Mouse (Mus musculus) MEL (cell line): ENCODE measurements at regions not wholly inside any gene's neighbourhood (a gene's known extent, or its start where the extent isn't known, plus 50 kb on each side); places are given as distances from the start of the nearest gene placed in this dataset.

ENCODE experiments used
- DNase-seq: peaks from one replicate; pipeline ENCODE4 v3.0.0; 2011; ENCODE audit warnings: low read depth, low spot score
- H3K27ac ChIP-seq: 2 replicates; pipeline ENCODE4 v1.5.1; 2012; ENCODE audit warnings: low read depth, mild to moderate bottlenecking, control low read depth, low read length, moderate library complexity; ENCODE audit not compliant: control insufficient read depth
- H3K27me3 ChIP-seq, 2 experiments: fragments of 150-350 bp in 1 of 2; sonication (generic) in 1 of 2; 2 replicates each; pipeline ENCODE4 v1.6.1; 2012; ENCODE audit warnings: low read length in 2 of 2, mild to moderate bottlenecking in 2 of 2, improper control_type of control experiment in 1 of 2, moderate library complexity in 1 of 2; ENCODE audit not compliant: insufficient read depth in 2 of 2, control insufficient read depth in 1 of 2
- H3K36me3 ChIP-seq, 2 experiments: 2 replicates each; pipeline ENCODE4 v1.6.1; 2012 to 2014; ENCODE audit warnings: low read length in 2 of 2, improper control_type of control experiment in 1 of 2, inconsistent platforms in 1 of 2, mild to moderate bottlenecking in 1 of 2; ENCODE audit not compliant: insufficient read depth in 2 of 2, control insufficient read depth in 1 of 2
- H3K4me1 ChIP-seq, 2 experiments: fragments of 150-350 bp in 1 of 2; sonication (generic) in 1 of 2; 2 replicates each; pipeline ENCODE4 v1.6.1; 2012; ENCODE audit warnings: low read length in 2 of 2, improper control_type of control experiment in 1 of 2, mild to moderate bottlenecking in 1 of 2; ENCODE audit not compliant: insufficient read depth in 2 of 2, control insufficient read depth in 1 of 2
- H3K4me3 ChIP-seq, 2 experiments: fragments of 150-350 bp in 1 of 2; sonication (generic) in 1 of 2; 2 replicates each; pipeline ENCODE4 v1.5.1; 2012; ENCODE audit warnings: low read depth in 2 of 2, low read length in 2 of 2, mild to moderate bottlenecking in 2 of 2, moderate library complexity in 2 of 2, control low read depth in 1 of 2, improper control_type of control experiment in 1 of 2; ENCODE audit not compliant: control insufficient read depth in 1 of 2, insufficient read depth in 1 of 2
- H3K79me2 ChIP-seq: 2 replicates; pipeline ENCODE4 v1.6.1; 2012; ENCODE audit warnings: mild to moderate bottlenecking, low read length, moderate library complexity; ENCODE audit not compliant: control insufficient read depth, poor library complexity, insufficient read depth
- H3K9ac ChIP-seq: 2 replicates; pipeline ENCODE4 v1.6.1; 2012; ENCODE audit warnings: low read depth, mild to moderate bottlenecking, control low read depth, low read length, moderate library complexity; ENCODE audit not compliant: control insufficient read depth, poor library complexity, severe bottlenecking
- H3K9me3 ChIP-seq: fragments of 150-350 bp; sonication (generic); replicated peaks from 2 replicates; pipeline ENCODE4 v1.6.1; 2012; ENCODE audit warnings: mild to moderate bottlenecking, low read length, improper control_type of control experiment, moderate library complexity; ENCODE audit not compliant: insufficient read depth
- CTCF ChIP-seq, 3 experiments: IDR thresholded peaks in 2 of 3; conservative IDR thresholded peaks in 1 of 3; 2 replicates each; pipeline ENCODE4 v1.5.1; 2011 to 2012; ENCODE audit warnings: low read length in 3 of 3, low read depth in 2 of 3, mild to moderate bottlenecking in 2 of 3, improper control_type of control experiment in 1 of 3, inconsistent platforms in 1 of 3, mixed read lengths in 1 of 3, moderate library complexity in 1 of 3; ENCODE audit not compliant: control insufficient read depth in 1 of 3, insufficient read depth in 1 of 3, poor library complexity in 1 of 3, severe bottlenecking in 1 of 3
- E2F4 ChIP-seq: IDR thresholded peaks from 2 replicates; pipeline ENCODE4 v1.6.1; 2011; ENCODE audit warnings: low read depth, low read length, improper control_type of control experiment, borderline replicate concordance
- ELF1 ChIP-seq: IDR thresholded peaks from 2 replicates; pipeline ENCODE4 v1.6.1; 2014; ENCODE audit warnings: low read depth, mild to moderate bottlenecking, inconsistent platforms, low read length, improper control_type of control experiment, moderate library complexity
- EP300 ChIP-seq, 2 experiments: IDR thresholded peaks; 2 replicates each; pipeline ENCODE4 v1.6.1; 2011; ENCODE audit warnings: improper control_type of control experiment in 2 of 2, low read length in 2 of 2, low read depth in 1 of 2, mild to moderate bottlenecking in 1 of 2
- ETS1 ChIP-seq: IDR thresholded peaks from 2 replicates; pipeline ENCODE4 v1.6.1; 2012; ENCODE audit warnings: low read depth, mild to moderate bottlenecking, inconsistent platforms, low read length, improper control_type of control experiment, moderate library complexity
- GABPA ChIP-seq: IDR thresholded peaks from 2 replicates; pipeline ENCODE4 v1.6.1; 2012; ENCODE audit warnings: low read depth, mild to moderate bottlenecking, inconsistent platforms, low read length, improper control_type of control experiment, moderate library complexity
- HCFC1 ChIP-seq: IDR thresholded peaks from 2 replicates; pipeline ENCODE4 v1.6.1; 2012; ENCODE audit warnings: low read depth, mild to moderate bottlenecking, inconsistent platforms, low read length, improper control_type of control experiment, moderate library complexity
- MAFK ChIP-seq: IDR thresholded peaks from 2 replicates; pipeline ENCODE4 v1.6.1; 2011; ENCODE audit warnings: low read depth, mild to moderate bottlenecking, low read length, improper control_type of control experiment, borderline replicate concordance
- MEF2A ChIP-seq: IDR thresholded peaks from 2 replicates; pipeline ENCODE4 v1.6.1; 2014; ENCODE audit warnings: low read depth, mild to moderate bottlenecking, inconsistent platforms, low read length, improper control_type of control experiment; ENCODE audit not compliant: poor library complexity, insufficient replicate concordance, severe bottlenecking; ENCODE audit errors: extremely low read depth
- MXI1 ChIP-seq: IDR thresholded peaks from 2 replicates; pipeline ENCODE4 v1.6.1; 2011; ENCODE audit warnings: mild to moderate bottlenecking, low read depth, low read length, improper control_type of control experiment
- MYB ChIP-seq: IDR thresholded peaks from 2 replicates; pipeline ENCODE4 v1.6.1; 2011; ENCODE audit warnings: mild to moderate bottlenecking, low read depth, low read length, improper control_type of control experiment
- NELFE ChIP-seq: IDR thresholded peaks from 2 replicates; pipeline ENCODE4 v1.6.1; 2011; ENCODE audit warnings: low read depth, low read length, improper control_type of control experiment
- POLR2AphosphoS2 ChIP-seq: IDR thresholded peaks from 2 replicates; pipeline ENCODE4 v1.6.1; 2011; ENCODE audit warnings: low read length, improper control_type of control experiment
- POLR2AphosphoS5 ChIP-seq: IDR thresholded peaks from 2 replicates; pipeline ENCODE4 v1.6.1; 2012; ENCODE audit warnings: low read depth, borderline replicate concordance, mild to moderate bottlenecking, inconsistent platforms, low read length, moderate library complexity, mixed read lengths
- RAD21 ChIP-seq: IDR thresholded peaks from 2 replicates; pipeline ENCODE4 v1.6.1; 2011; ENCODE audit warnings: mild to moderate bottlenecking, low read depth, low read length, improper control_type of control experiment
- TAL1 ChIP-seq: IDR thresholded peaks from 2 replicates; pipeline ENCODE4 v1.6.1; 2012; ENCODE audit warnings: mild to moderate bottlenecking, inconsistent platforms, low read length, moderate library complexity, mixed read lengths
- TBP ChIP-seq: IDR thresholded peaks from 2 replicates; pipeline ENCODE4 v1.8.0; 2011; ENCODE audit warnings: low read depth, low read length, improper control_type of control experiment
- TCF12 ChIP-seq: IDR thresholded peaks from 2 replicates; pipeline ENCODE4 v1.6.1; 2014; ENCODE audit warnings: low read depth, mild to moderate bottlenecking, inconsistent platforms, low read length, improper control_type of control experiment, moderate library complexity
- USF1 ChIP-seq: IDR thresholded peaks from 2 replicates; pipeline ENCODE4 v1.6.1; 2014; ENCODE audit warnings: low read depth, mild to moderate bottlenecking, inconsistent platforms, low read length, improper control_type of control experiment, moderate library complexity
- ZC3H11A ChIP-seq: IDR thresholded peaks from 2 replicates; pipeline ENCODE4 v1.6.1; 2012; ENCODE audit warnings: low read depth, mild to moderate bottlenecking, inconsistent platforms, low read length, improper control_type of control experiment
- ZMIZ1 ChIP-seq: IDR thresholded peaks from 2 replicates; pipeline ENCODE4 v1.6.1; 2012; ENCODE audit warnings: low read depth, mild to moderate bottlenecking, inconsistent platforms, low read length, improper control_type of control experiment, moderate library complexity
- ZNF384 ChIP-seq: IDR thresholded peaks from 2 replicates; pipeline ENCODE4 v1.6.1; 2012; ENCODE audit warnings: low read depth, mild to moderate bottlenecking, inconsistent platforms, low read length, improper control_type of control experiment

- Histone ChIP-seq H3K4me3 (no peak overlapping the region), H3K27ac (no peak overlapping the region), H3K4me1 (no peaks in the 10 kb centered on the region), H3K9ac (no peak overlapping the region), H3K79me2 (no peaks in the 10 kb centered on the region), H3K9me3 (no peaks in the 10 kb centered on the region), H3K36me3 (no peaks in the 10 kb centered on the region), H3K27me3 (no peaks in the 10 kb centered on the region)
- no peak for DNase-seq
- TF ChIP-seq POLR2AphosphoS5 (no peak), ZMIZ1 (no peak)
These were observed 400.0 kb downstream of the Rfpl4b start for GRCm38 (mm10) chr10:38421541-38421940.

- no peak for DNase-seq
- TF ChIP-seq MAFK: no peak
- TF ChIP-seq ELF1: no peak
- TF ChIP-seq NELFE: no peak
- no peak for TF ChIP-seq ZNF384
- TF ChIP-seq TBP: no peak
- no peak for TF ChIP-seq CTCF (IDR thresholded peaks at IDR 0.05 in 2 of 3, conservative IDR thresholded peaks at IDR 0.05 in 1 of 3; ENCODE audit: control insufficient read depth in 1 of 3, insufficient read depth in 1 of 3, low read depth in 2 of 3, low read length in 3 of 3, poor library complexity in 1 of 3, severe bottlenecking in 1 of 3)
- TF ChIP-seq ETS1: no peak
- no peak for TF ChIP-seq GABPA
- no peak for TF ChIP-seq EP300 (IDR thresholded peaks at IDR 0.05; ENCODE audit: low read depth in 1 of 2, low read length in 2 of 2)
- TF ChIP-seq TAL1: no peak
- TF ChIP-seq POLR2AphosphoS2: no peak
- no peak for TF ChIP-seq MEF2A
- no peak for TF ChIP-seq TCF12
- no peak for TF ChIP-seq MYB
- Histone ChIP-seq H3K9me3 (no peaks in the 10 kb centered on the region), H3K27ac (no peak overlapping the region), H3K4me1 (no peaks in the 10 kb centered on the region), H3K36me3 (no peaks in the 10 kb centered on the region), H3K9ac (no peak overlapping the region), H3K4me3 (no peak overlapping the region), H3K27me3 (no peaks in the 10 kb centered on the region), H3K79me2 (no peaks in the 10 kb centered on the region)
These were observed 401.8 kb downstream of the Rfpl4b start for GRCm38 (mm10) chr10:38419771-38420170.

GRCm38 (mm10) chr10:38383161-38383560 lies 438.4 kb downstream of the Rfpl4b start:
- no peak for DNase-seq
- no peaks in the 10 kb centered on the region for H3K9me3 ChIP-seq
- TF ChIP-seq TAL1: no peak
- TF ChIP-seq HCFC1: no peak
- no peak for TF ChIP-seq RAD21
- TF ChIP-seq E2F4: no peak
- TF ChIP-seq ZC3H11A: no peak
- TF ChIP-seq EP300 (IDR thresholded peaks at IDR 0.05; ENCODE audit: low read depth in 1 of 2, low read length in 2 of 2): no peak
- TF ChIP-seq USF1: no peak
- TF ChIP-seq MXI1: no peak

More at GRCm38 (mm10) chr10:38383161-38383560, 438.4 kb downstream of the Rfpl4b start:
- H3K27me3 ChIP-seq: no peaks in the 10 kb centered on the region
- H3K79me2 ChIP-seq: no peaks in the 10 kb centered on the region
- H3K9ac ChIP-seq: no peak overlapping the region
- H3K4me3 ChIP-seq: no peak overlapping the region
- H3K27ac ChIP-seq: no peak overlapping the region
- no peaks in the 10 kb centered on the region for H3K4me1 ChIP-seq
- H3K36me3 ChIP-seq: no peaks in the 10 kb centered on the region
